Mouse (Mus musculus): ENCODE measurements around the gene Cipc.

Gene Cipc

DNA sequence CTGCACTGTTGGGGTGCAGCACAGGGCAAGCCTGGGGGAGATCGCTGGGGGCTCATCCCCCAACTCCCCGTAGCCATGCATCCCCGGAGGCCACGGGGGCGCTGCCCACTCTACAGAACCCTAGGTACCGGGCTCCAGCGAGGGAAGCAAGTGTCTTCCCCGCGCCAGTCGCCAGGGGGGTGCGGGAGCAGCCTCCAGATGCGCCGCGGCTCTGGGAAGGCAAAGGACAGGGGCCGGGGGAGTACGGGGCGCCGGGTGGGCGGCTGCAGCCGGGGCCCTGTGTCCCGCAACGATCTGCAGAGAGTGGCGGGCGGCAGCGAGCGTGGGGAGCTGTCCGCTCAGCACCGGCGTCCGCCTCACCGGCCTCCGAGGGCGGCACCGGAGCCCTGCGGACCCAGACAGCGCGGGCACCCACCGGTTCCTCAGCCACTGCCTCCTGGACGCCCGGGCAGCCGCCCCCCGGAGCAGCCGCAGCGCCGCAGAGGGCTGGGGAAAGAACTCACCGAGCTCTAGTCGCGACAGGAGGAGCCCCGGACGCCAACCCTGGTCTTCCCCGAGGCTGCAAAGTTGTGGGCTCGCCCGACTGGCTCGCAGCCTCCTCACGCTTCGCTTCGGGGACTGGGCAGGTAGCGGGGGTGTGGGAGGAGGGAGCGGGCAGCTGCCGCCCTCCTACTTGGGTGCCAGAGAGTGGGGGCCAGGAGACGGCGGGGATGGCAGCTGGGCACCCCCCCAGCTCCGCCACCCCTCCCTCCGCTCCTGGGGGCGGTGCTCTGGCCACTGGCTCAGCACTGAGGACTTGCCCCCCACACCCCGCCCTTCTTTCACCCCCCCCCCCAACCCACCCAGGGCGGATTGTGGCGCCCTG lies 43.3 kb downstream of the Cipc start, which contains the start of gene Zdhhc22:
Gene Zdhhc22, minus strand, starts transcription at position 541 of the 865 bp plus-strand sequence.
- in situ Hi-C loops (cut with MboI, MseI): no loop called here

DNA sequence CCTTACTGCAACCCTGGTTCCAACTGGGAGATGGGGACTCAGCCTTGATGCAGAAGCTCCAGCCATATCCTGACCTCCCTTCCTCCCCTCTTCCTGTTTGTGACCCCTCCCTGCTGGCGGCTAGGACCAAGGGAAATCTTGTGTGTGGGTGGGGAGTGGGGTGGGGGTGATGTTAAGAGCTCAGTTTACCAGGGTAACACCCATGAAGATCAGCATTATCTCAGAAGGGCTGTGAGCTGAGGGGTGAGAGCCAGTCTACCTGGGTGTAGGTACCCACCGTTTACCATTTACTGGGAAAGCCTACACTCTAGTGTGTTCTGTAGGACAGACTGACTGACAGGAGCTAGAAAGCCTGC lies 43.9 kb downstream of the Cipc start:
- in situ Hi-C loops (cut with MboI, MseI): no loop called here

DNA sequence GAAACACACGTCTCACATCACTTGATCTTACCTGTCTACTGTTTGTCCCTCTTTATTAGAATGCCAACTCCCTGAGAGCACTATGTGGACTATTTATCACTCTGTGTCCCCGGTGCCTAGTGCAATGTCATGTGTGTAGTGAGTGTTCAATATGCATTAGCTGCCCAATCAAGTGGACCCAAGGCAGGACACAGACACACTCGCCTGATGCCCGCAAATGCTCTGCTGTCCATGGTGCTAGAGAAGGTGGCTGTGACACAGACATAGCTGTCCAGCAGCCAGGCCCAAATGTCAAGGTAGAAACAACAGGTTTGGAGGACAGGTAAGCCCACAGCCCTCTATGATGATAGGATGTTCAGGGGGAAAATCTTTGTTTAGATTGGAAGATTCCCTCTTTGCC lies 47.3 kb downstream of the Cipc start:
- in situ Hi-C loops (cut with MboI, MseI): no loop called here

DNA sequence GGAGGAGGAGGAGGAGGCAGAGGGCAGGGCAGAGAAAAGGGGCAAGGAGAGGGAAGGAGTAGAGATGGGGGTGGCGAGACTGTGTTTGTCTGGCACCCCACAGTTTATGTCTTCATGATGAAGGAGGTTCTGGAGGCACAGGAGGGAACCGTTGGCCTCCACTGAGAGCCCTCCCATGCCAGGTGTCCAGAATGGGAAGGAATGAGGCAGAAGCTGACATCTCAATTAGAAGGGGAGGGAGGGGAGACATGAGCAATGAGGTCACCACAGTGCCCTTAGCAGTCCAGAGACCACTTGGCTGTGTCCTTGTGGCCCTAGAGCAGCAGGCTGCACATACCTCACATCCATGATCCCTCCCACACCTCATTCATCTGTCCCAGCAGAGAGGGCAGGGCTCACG lies 47.9 kb downstream of the Cipc start:
- in situ Hi-C loops (cut with MboI, MseI): no loop called here

DNA sequence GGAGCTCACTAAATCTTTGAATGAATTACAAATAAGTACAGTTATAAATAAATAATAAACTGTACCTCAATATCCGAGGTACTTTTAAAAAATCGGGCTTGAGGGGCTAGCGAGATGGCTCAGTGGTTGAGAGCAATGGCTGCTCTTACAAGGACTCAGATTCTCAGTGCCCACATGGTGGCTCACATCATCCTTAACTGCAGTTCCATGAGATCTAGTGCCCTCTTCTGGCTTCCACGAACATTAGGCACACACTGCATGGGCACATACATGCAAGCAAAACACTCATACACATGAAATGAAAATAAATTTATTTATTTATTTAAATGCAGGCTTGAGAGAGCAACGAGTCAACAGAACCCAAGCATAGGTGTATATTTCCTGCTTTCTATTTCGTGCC lies 49.1 kb downstream of the Cipc start:
- in situ Hi-C loops (cut with MboI, MseI): no loop called here

DNA sequence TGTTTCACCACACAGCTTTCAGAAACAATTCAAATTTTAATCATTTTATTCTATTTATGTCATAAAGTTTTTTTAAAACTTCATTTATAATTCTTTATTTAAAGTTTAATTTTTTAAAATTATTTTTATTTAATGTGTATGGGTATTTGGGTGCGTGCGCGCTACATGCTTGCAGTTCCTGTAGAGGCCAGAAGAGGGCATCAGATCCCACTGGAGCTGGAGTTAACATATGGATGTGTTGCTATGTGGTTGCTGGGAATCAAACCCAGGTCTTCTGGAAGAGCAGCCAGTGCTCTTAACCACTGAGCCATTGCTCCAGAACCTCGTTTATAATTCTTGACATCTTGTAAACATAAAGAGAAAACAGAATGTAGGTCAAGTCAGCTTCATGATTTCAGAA lies 51.9 kb downstream of the Cipc start:
- in situ Hi-C loops (cut with MboI, MseI): no loop called here

DNA sequence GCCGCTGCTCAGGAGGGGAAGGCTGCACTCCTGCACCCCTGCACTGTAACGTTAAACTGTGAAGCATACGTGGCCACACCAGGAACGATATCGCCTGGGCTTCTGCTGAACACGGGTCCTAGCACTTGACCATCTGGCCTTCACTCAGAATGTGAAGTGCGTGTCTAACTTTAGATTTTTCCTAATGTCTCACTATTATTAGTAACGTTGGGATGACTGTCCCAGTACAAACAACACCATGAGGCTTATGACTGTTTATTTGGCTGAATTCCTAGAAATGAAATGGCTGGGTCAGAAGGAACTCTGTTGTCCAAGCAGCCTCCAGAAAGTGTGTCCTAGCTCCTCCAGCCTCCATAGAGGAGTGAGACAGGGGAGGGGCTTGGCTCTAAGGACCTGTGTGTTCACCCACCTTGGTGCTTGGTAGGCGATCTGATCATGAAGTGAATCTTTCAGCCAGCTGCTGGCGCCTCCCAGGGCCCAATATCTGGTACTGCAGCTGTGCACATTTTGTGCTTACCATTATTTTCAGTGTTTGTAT lies 52.5 kb downstream of the Cipc start:
- in situ Hi-C loops (cut with MboI, MseI): no loop called here

DNA sequence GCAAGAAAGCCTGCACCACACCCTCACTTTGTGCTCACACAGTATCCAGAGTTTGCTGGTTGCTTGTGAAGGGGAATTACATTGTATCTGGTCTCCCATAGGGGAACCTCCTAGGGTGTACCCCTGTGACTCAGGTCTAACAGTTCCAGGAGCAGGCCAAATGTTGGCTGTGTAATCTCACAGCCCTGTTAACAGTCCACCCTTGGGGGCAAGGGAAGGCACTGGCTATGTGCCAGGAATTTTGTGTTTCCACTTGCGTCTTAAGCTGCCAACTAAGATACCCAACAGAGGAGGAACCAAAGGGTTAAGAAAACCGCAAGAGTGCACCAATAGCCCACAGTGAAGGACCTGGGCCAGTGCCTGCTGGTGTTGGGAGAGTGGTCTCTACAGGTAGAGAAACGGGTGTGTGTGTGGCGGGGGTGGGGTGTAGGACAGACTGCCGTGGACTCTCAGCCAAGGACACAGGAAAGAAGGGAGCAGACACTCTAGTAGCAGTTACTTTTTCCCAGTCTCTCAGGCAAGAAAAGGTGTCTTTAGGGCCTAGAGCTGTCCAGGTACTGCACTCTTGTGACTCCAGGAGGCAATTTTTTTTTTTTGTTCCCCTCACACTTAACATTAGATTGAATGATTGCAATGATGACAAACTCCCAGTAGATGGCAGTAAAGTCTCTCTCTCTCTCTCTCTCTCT lies 53.5 kb downstream of the Cipc start:
- in situ Hi-C loops (cut with MboI, MseI): no loop called here

DNA sequence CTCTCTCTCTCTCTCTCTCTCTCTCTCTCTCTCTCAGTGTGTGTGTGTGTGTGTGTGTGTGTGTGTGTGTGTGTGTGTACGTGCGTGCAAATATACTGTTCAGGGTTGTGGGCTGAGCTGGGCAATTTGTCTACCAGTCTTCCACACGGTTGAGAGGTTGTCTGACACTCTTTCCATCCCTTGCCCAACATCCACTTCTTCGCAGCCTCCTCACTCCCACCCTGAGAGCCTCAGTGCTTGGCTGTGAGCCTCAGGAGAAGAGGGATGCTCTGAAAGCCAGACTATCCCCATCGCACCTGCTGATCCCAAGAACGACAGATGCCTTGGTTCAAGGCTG lies 54.0 kb downstream of the Cipc start:
- in situ Hi-C loops (cut with MboI, MseI): no loop called here

DNA sequence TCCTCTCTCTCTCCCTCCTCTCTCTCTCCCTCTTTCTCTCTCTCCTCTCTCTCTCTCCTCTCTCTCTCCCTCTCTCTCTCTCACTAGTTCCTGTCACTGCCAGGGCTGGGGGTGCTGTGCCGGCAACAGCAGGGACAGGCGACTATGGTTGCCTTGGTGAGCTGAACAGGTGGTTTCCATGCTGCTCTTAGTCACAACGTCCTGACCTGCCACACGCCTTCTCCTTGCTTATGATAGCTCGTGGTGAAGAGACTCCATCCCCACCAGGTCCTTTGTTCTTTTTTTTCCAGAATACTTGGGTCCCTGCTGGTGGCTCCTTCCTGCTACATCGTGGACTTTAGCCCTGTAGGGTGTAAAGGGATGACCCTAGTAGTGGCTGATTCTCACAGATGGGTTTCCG lies 55.4 kb downstream of the Cipc start:
- in situ Hi-C loops (cut with MboI, MseI): no loop called here

DNA sequence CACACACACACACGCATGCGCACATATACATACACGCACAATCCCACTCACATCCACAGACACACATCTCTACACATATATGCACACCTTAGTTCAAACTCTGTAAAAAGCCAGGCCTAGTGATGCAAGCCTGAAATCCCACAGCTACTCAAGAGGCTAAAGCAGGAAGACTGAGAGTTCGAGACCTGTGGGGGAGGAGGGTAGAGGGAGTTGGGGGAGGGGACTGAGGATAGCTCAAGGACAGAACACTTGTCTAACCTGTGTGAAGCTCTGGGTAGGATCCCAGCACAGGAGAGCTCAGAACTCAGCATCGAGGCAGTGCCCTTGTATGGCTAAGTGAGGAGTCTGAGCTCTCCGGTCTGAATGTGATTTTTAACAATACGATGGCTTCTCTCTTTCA lies 56.0 kb downstream of the Cipc start:
- in situ Hi-C loops (cut with MboI, MseI): no loop called here

DNA sequence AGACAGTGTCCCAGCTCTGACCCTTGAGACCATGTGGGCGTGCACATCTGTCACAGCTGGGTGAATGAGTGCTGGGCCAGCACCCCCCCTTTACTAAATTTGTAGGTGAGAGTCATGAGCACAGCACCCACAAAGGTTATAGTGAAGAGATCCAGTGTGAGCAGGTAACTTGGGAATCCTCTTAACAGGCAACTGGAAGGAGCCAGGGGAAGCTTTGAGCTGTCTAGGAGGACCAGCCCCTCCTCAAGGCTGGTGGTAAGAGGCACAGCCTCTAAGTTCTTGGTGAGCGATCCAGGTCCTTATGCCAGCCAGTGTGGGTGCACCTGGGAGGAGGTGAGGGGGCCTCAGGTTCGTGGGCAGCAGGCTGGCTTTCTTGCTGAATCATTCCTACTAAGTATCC lies 56.8 kb downstream of the Cipc start:
- in situ Hi-C loops (cut with MboI, MseI): no loop called here

DNA sequence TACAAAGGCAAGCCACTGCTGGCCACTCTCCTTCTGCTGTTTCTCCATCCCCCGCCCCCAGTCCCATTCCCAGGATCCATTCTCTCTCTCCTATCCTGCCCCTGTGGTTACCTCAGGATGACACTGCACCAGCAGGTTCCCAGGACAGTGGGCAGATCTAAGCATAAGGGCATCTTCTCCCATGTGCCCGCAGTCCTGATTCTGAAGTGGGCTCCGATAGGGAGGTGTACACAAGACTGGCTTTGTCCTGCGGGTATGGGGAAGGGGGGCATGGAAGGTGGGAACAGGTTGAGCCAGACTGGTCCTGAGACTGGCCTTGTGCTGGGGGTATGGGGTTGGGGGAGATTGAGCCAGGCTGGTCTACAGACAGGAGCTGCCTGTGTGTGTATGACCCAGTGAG lies 57.8 kb downstream of the Cipc start:
- in situ Hi-C loops (cut with MboI, MseI): no loop called here

Data from T-helper 1 cell (primary cell).